Mouse (Mus musculus) ES-Bruce4 (cell line): ENCODE results near the gene Ets2.

Source experiments
- CTCF ChIP-seq: IDR thresholded peaks from one replicate; pipeline ENCODE4 v1.8.1; 2011; ENCODE audit warnings: low read depth, low read length
- POLR2A ChIP-seq: IDR thresholded peaks from one replicate; pipeline ENCODE4 v1.8.1; 2011; ENCODE audit warnings: low read length; ENCODE audit not compliant: insufficient read depth

DNA sequence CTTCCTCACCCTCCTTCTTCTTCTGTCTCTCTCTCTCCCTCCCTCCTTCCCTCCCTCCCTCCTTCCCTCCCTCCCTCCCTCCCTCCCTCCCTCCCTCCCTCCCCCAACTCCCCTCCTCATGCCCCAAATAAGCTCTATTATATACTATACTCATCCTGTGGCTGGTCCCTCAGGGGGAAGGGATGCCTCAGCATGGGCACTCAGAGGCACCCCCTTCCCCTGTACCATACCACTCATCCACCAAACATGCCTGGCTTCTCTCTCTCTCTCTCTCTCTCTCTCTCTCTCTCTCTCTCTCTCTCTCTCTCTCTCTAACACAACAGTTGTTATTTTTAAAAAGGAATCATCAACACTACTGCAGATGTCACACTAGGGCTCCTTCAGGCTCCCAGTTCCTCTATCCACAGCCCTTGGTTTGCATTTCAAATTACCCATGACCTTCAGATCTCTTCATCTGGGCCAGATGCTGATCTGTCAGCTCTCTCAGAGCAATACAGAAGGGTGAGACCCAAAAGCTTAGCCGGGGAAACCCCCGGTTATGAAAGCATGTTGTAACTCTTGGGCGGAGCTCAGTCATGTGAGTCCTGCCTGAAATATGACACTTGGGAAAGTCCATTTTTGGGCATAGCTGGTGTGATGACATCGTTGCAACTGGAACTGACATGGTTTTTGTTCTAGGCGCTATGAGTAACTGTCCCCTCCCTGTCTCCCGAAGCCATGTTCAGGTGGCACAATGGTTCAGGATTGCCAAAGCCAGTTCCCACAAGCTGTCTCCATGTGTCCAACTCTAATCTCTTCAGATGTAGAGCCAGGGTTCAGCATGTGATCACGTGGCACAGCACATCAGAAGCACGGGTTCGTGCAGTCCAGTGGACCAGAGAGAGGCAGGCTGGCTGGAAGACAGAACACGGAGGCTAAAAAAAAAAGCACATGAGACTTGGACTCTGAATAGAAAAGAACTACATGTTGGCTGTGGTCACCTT, 26.9 kb downstream of the Ets2 start:
- TF ChIP-seq POLR2A: no peak
- no peak for TF ChIP-seq CTCF
